ENCODE assay signal across 8 mouse cellular contexts in the genomic region with DNA sequence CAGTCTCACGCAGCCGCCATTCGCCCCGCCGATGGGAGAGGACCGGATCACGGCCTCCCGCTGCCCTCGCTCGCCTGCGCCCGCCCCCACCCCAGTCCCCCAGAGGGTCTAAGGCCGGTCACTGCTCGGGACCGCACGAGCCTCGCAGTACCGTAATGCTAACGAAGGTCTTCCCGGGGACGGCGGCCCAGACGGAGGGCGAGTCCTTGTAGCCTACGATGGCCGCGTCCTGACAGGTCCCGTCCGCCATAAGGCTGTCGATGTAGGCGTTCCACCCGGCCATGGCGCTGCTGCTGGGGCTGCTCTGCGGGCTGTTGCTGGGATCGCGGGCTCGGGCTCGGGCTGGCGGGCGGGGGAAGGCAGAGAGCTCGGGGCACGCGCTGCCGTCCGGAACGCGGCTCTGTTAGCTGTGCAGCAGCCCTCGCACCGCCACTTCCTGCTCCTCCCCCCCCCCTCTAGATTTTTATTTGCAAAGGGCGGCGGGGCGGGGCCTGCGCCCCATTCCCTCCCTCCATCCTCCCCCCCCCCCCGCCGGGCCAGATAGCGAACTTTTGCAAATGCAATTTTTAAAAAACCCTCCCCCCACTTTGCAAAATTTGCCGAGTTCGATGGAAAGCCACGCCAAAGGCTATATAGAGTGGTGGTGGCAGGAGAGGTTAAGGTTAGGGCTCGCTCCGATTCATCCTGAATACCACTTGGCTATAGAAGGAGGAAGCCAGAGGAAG. TPM values are rescaled to one million over a fixed set of nuclear protein-coding genes. Genes with fewer than 3 reads are reported as not detected.
DNase-seq lines count a peak whose midpoint lies in the region; ATAC-seq lines count a peak whose summit lies in the region.

Gene Pfn1 (minus strand): TSS at position 447 of the 725 bp plus-strand sequence.

- H3K9ac ChIP-seq in hindbrain, embryonic 14.5 days = peak within 1 kb of the TSS; percentile 100

- H3K9me3 ChIP-seq in hindbrain, embryonic 14.5 days (ENCODE audit: control insufficient read depth, low read length) = no peaks in the 10 kb centered on the region

- peaks cover 48% of the 10 kb centered on the region for H3K79me2 ChIP-seq in macrophage (ENCODE audit: inconsistent target)

- H3K27me3 ChIP-seq in hindbrain, embryonic 14.5 days (ENCODE audit: control insufficient read depth, insufficient read depth, low read length) = no peaks in the 10 kb centered on the region

- H3K36me3 ChIP-seq in hindbrain, embryonic 14.5 days (replicated peaks; ENCODE audit: control insufficient read depth, insufficient read depth) = peaks cover 38% of the 10 kb centered on the region
- H3K36me3 ChIP-seq in macrophage (ENCODE audit: inconsistent target) = peaks cover 19% of the 10 kb centered on the region; the same call in 1 of the 2 replicates

- under 1% methylated on average over 60 of the region's 61 CpGs for WGBS in hindbrain, embryonic 14.5 days
- under 1% methylated on average over 57 of the region's 61 CpGs for WGBS in macrophage (ENCODE audit: missing documents)

- H3K27ac ChIP-seq in hindbrain, embryonic 14.5 days = peak within 1 kb of the TSS; percentile 96
- H3K27ac ChIP-seq in macrophage = peak within 1 kb of the TSS; percentile 96

- H3K4me3 ChIP-seq in hindbrain, embryonic 14.5 days (replicated peaks; ENCODE audit: low read length) = peak within 1 kb of the TSS; percentile 100
- H3K4me3 ChIP-seq in macrophage (ENCODE audit: inconsistent target) = peak within 1 kb of the TSS; percentile 79

- H3K4me1 ChIP-seq in hindbrain, embryonic 14.5 days (replicated peaks; ENCODE audit: control insufficient read depth, insufficient read depth, low read length) = peaks cover 29% of the 10 kb centered on the region

- peak; percentile 61; the same call in 1 of the 2 replicates for ATAC-seq in hindbrain, embryonic 14.5 days (ENCODE audit: low FRiP score)

- DNase-seq in NIH3T3 (ENCODE audit: low read depth) = peak; percentile 93
- DNase-seq in cerebellum, adult 8-10 months = peak; percentile 69
- peak; percentile 58 to 70 for DNase-seq in frontal cortex, postnatal 10 days (ENCODE audit: low spot score in 2 of 2)
- peak; percentile 73 for DNase-seq in hindbrain, embryonic 14.5 days (ENCODE audit: low spot score)
- peak; percentile 63 to 68 for DNase-seq in left cerebral cortex, adult 18-20 months (ENCODE audit: low spot score in 2 of 2)
- peak; percentile 75 for DNase-seq in right cerebral cortex, adult 18-20 months
- peak; percentile 47 for DNase-seq in urinary bladder, postnatal 10 days (ENCODE audit: low spot score)

- peak within 1 kb of the TSS; percentile 92 for H3K4me2 ChIP-seq in hindbrain, embryonic 14.5 days (replicated peaks)

RNA-seq across cellular contexts. Expression of gene Pfn1, which starts in this region (rescaled TPM):
- 662 and 703 TPM in 2 replicates for polyA plus RNA-seq in hindbrain, embryonic 14.5 days (2014; fragmentation: Nextera tagmentation; extraction: Ambion mirVana)
- 100 to 1,000 TPM; 224 to 231 TPM for total RNA-seq in left cerebral cortex, adult 18-20 months (2021)
- 100 to 1,000 TPM; 113 to 507 (median 279) TPM for total RNA-seq in macrophage (2018; cell fraction: chromatin; rRNA removed)
- 1,000 to 10,000 TPM; 1,533 to 2,376 (median 1,898) TPM for total RNA-seq in macrophage (2018; cell fraction: cytosol; rRNA removed)
- 1,000 to 10,000 TPM in 1 of 26 experiments, 100 to 1,000 TPM in 25; 314 to 1,343 (median 755) TPM for total RNA-seq in macrophage (2018; cell fraction: nucleus; rRNA removed)
- polyA plus RNA-seq in macrophage (2018) = 1,563 to 2,873 TPM (median 2,872 TPM) in 3 replicates

Comparison
In these comparisons a context has a peak if more than half of its experiments do, and no peak if none do; other contexts are left out.
1. Peak in every context shown above with its lines: DNase-seq, ATAC-seq, H3K4me3 ChIP-seq and H3K27ac ChIP-seq.